Mouse (Mus musculus): ENCODE data around the gene Fbxl20. TPM values are rescaled to one million over a fixed set of nuclear protein-coding genes. Genes with fewer than 3 reads are reported as not detected.

Fbxl20 gene
- polyA plus RNA-seq, 1 experiment from 2014 or later, result 23.9 TPM

DNA sequence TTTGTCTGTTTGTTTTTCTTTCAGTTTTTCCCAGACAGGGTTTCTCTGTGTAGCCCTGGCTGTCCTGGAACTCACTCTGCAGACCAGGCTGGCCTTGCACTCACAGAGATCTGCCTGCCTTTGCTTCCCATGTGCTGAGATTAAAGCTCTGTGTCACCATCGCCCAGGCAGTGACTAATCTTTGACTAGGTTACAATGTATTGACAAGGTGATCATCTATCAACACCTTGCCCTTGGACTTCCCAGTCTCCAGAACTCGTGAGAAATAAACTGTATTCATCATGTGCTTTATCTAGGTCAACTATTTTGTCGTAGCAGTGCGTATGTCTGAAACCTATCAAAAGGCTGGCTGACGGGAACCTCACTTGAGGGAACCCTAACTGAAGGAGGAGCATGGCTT is 26.8 kb downstream of the Fbxl20 start:
- Histone ChIP-seq H3K4me1 (ENCODE audit: control insufficient read depth, insufficient read depth, low read length) (no peaks in the 10 kb centered on the region), H3K27ac (replicated peaks; ENCODE audit: low read depth, low read length) (no peak overlapping the region), H3K4me2 (ENCODE audit: low read depth, low read length) (no peak overlapping the region), H3K27me3 (ENCODE audit: control insufficient read depth, insufficient read depth, low read length) (no peaks in the 10 kb centered on the region), H3K36me3 (replicated peaks; ENCODE audit: control insufficient read depth, insufficient read depth, low read depth, low read length) (no peaks in the 10 kb centered on the region), H3K9ac (replicated peaks; ENCODE audit: low read length) (no peak overlapping the region), H3K9me3 (replicated peaks; ENCODE audit: control insufficient read depth, low read length) (no peaks in the 10 kb centered on the region), H3K4me3 (ENCODE audit: low read depth, low read length) (no peak overlapping the region)
- 97% methylated on average over 5 of the region's 5 CpGs for WGBS
- ATAC-seq (replicated peaks; ENCODE audit: insufficient number of reproducible peaks, low FRiP score, low TSS enrichment, low read depth) (no peak), DNase-seq (ENCODE audit: low spot score) (no peak)

DNA sequence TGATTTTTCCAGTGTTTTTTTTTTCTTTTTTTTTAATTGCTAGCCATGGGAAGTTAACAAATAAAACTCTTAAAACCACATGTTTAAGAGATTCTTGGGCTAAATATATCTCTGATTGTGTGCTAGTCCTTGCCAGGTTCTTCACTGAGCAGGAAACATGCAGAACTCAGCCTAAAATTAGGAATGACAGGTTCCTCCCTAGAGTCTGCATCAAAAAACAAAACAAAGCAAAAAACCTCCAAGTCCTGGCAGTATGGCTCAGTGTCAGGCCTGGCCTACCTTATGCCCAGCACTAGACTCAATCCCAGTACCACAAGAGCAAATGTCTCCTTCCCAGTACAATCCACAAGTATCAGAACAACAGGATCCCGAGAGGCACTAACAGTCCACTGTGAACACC is 35.8 kb downstream of the Fbxl20 start:
- Histone ChIP-seq H3K4me1 (ENCODE audit: control insufficient read depth, insufficient read depth, low read length) (no peaks in the 10 kb centered on the region), H3K9ac (replicated peaks; ENCODE audit: low read length) (no peak overlapping the region), H3K27me3 (ENCODE audit: control insufficient read depth, insufficient read depth, low read length) (no peaks in the 10 kb centered on the region), H3K36me3 (replicated peaks; ENCODE audit: control insufficient read depth, insufficient read depth, low read depth, low read length) (no peaks in the 10 kb centered on the region; the same call in 1 of the 2 replicates), H3K4me2 (ENCODE audit: low read depth, low read length) (no peak overlapping the region), H3K9me3 (replicated peaks; ENCODE audit: control insufficient read depth, low read length) (no peaks in the 10 kb centered on the region), H3K27ac (replicated peaks; ENCODE audit: low read depth, low read length) (no peak overlapping the region), H3K4me3 (ENCODE audit: low read depth, low read length) (no peak overlapping the region)
- WGBS, result 92% methylated on average over 1 of the region's 1 CpGs
- ATAC-seq (replicated peaks; ENCODE audit: insufficient number of reproducible peaks, low FRiP score, low TSS enrichment, low read depth), result no peak
- DNase-seq (ENCODE audit: low spot score), result no peak

DNA sequence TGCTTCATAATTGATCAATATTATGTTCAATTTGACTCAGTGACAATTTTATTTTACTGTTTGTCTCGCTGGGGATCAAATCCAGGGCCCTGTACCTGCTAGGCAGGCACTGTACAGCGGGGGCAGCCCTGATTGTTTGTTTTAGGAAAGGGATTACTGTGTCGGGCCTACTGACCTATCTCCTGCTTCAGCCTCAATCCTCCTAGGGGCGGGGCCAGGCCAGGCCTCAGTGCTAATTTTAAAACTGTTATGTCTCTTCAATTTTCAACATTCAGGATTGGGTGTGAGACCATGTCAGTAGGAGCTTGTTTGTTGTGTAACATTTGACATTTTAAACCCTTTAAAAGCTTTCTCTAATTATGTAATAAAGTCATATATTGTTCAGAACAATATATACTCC is 36.7 kb downstream of the Fbxl20 start:
- H3K36me3 ChIP-seq (replicated peaks; ENCODE audit: control insufficient read depth, insufficient read depth, low read depth, low read length), result no peaks in the 10 kb centered on the region; the same call in 1 of the 2 replicates
- no peak overlapping the region for H3K4me2 ChIP-seq (ENCODE audit: low read depth, low read length)
- H3K4me3 ChIP-seq (ENCODE audit: low read depth, low read length), result no peak overlapping the region
- WGBS, result 73% methylated on average over 4 of the region's 4 CpGs
- no peak overlapping the region for H3K9ac ChIP-seq (replicated peaks; ENCODE audit: low read length)
- no peak overlapping the region for H3K27ac ChIP-seq (replicated peaks; ENCODE audit: low read depth, low read length)
- no peaks in the 10 kb centered on the region for H3K4me1 ChIP-seq (ENCODE audit: control insufficient read depth, insufficient read depth, low read length)
- no peak for DNase-seq (ENCODE audit: low spot score)
- H3K9me3 ChIP-seq (replicated peaks; ENCODE audit: control insufficient read depth, low read length), result no peaks in the 10 kb centered on the region
- ATAC-seq (replicated peaks; ENCODE audit: insufficient number of reproducible peaks, low FRiP score, low TSS enrichment, low read depth), result no peak
- H3K27me3 ChIP-seq (ENCODE audit: control insufficient read depth, insufficient read depth, low read length), result no peaks in the 10 kb centered on the region

GRCm38 (mm10) chr11:98109706-98110105 is 40.5 kb downstream of the Fbxl20 start:
- H3K36me3 ChIP-seq (replicated peaks; ENCODE audit: control insufficient read depth, insufficient read depth, low read depth, low read length), result no peaks in the 10 kb centered on the region; the same call in 1 of the 2 replicates
- no peak for DNase-seq (ENCODE audit: low spot score)
- WGBS, result 88% methylated on average over 5 of the region's 5 CpGs

DNA sequence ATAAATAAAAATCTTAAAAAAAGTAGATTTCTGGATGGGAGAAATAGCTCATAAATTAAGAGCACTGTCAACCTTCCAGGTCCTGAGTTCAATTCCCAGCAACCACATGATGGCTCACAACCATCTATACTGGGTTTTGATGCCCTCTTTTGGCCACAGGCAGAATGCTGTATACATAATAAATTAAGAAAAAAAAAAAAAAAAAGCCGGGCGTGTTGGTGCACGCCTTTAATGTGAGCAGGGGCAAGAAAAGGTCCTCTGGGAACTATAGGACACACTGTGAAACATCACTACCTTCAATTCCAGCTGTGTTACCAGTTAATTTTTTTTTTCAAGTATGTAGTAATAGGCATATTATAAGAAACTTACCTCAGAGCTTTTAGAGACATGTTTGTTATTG is 48.9 kb downstream of the Fbxl20 start:
- no peak overlapping the region for H3K4me3 ChIP-seq (ENCODE audit: low read depth, low read length)
- H3K4me2 ChIP-seq (ENCODE audit: low read depth, low read length), result no peak overlapping the region
- ATAC-seq (replicated peaks; ENCODE audit: insufficient number of reproducible peaks, low FRiP score, low TSS enrichment, low read depth), result no peak
- H3K27me3 ChIP-seq (ENCODE audit: control insufficient read depth, insufficient read depth, low read length), result no peaks in the 10 kb centered on the region
- DNase-seq (ENCODE audit: low spot score), result no peak
- no peak overlapping the region for H3K9ac ChIP-seq (replicated peaks; ENCODE audit: low read length)
- H3K4me1 ChIP-seq (ENCODE audit: control insufficient read depth, insufficient read depth, low read length), result no peaks in the 10 kb centered on the region
- no peaks in the 10 kb centered on the region; the same call in 1 of the 2 replicates for H3K36me3 ChIP-seq (replicated peaks; ENCODE audit: control insufficient read depth, insufficient read depth, low read depth, low read length)
- H3K9me3 ChIP-seq (replicated peaks; ENCODE audit: control insufficient read depth, low read length), result no peaks in the 10 kb centered on the region
- WGBS, result 88% methylated on average over 3 of the region's 3 CpGs
- no peak overlapping the region for H3K27ac ChIP-seq (replicated peaks; ENCODE audit: low read depth, low read length)

More at GRCm38 (mm10) chr11:98109706-98110105, 40.5 kb downstream of the Fbxl20 start:
- H3K4me3 ChIP-seq (ENCODE audit: low read depth, low read length), result no peak overlapping the region
- no peak overlapping the region for H3K4me2 ChIP-seq (ENCODE audit: low read depth, low read length)
- H3K9ac ChIP-seq (replicated peaks; ENCODE audit: low read length), result no peak overlapping the region
- H3K4me1 ChIP-seq (ENCODE audit: control insufficient read depth, insufficient read depth, low read length), result no peaks in the 10 kb centered on the region
- H3K9me3 ChIP-seq (replicated peaks; ENCODE audit: control insufficient read depth, low read length), result no peaks in the 10 kb centered on the region
- no peak overlapping the region for H3K27ac ChIP-seq (replicated peaks; ENCODE audit: low read depth, low read length)
- ATAC-seq (replicated peaks; ENCODE audit: insufficient number of reproducible peaks, low FRiP score, low TSS enrichment, low read depth), result no peak
- no peaks in the 10 kb centered on the region for H3K27me3 ChIP-seq (ENCODE audit: control insufficient read depth, insufficient read depth, low read length)

DNA sequence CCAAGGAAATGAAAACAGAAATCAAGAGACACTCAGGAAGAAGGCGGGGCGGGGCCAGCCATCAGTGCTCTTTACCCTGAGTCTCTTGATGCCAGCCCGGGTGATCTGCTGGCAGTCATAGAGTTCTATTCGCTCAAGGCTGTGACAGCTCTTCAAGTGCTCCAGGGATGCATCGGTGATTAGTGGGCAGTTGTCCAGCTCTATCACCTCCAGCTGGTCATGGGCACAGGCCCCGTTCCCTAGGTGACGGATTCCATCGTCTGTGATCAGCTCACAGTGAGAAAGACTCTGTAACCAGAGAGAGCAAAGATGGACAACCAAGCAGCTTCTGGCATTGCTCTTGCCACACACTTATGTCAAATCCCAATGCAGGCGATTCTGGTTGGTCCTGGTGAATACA is 59.6 kb downstream of the Fbxl20 start:
- 89% methylated on average over 9 of the region's 9 CpGs for WGBS
- ATAC-seq (replicated peaks; ENCODE audit: insufficient number of reproducible peaks, low FRiP score, low TSS enrichment, low read depth), result no peak

DNA sequence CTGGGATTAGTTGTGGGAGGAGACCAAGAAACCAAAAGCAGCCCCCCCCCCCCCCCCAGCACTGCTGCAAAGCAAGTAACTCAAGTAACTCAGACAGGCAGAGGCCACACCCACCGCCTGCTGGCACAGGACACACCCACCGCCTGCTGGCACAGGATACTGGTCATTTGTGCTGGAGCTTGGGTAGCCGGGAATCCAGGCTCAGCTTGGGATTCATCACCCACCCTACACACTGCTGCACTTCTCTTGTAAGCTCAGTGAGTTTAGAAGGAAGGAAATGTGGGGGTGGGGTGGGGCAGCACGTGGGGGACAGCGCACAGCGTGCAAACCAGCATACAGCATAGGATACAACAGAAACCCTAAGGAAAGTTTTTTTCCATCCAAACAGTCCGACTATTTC is 62.0 kb downstream of the Fbxl20 start:
- DNase-seq (ENCODE audit: low spot score) (no peak), ATAC-seq (replicated peaks; ENCODE audit: insufficient number of reproducible peaks, low FRiP score, low TSS enrichment, low read depth) (no peak)
- no peak overlapping the region for H3K4me2 ChIP-seq (ENCODE audit: low read depth, low read length)
- H3K27me3 ChIP-seq (ENCODE audit: control insufficient read depth, insufficient read depth, low read length), result no peaks in the 10 kb centered on the region
- WGBS, result 43% methylated on average over 7 of the region's 7 CpGs
- H3K9me3 ChIP-seq (replicated peaks; ENCODE audit: control insufficient read depth, low read length), result no peaks in the 10 kb centered on the region
- no peak overlapping the region for H3K9ac ChIP-seq (replicated peaks; ENCODE audit: low read length)
- H3K4me1 ChIP-seq (ENCODE audit: control insufficient read depth, insufficient read depth, low read length), result no peaks in the 10 kb centered on the region
- peaks cover 8% of the 10 kb centered on the region for H3K36me3 ChIP-seq (replicated peaks; ENCODE audit: control insufficient read depth, insufficient read depth, low read depth, low read length)
- H3K27ac ChIP-seq (replicated peaks; ENCODE audit: low read depth, low read length), result no peak overlapping the region
- H3K4me3 ChIP-seq (ENCODE audit: low read depth, low read length), result no peak overlapping the region

More for the DNA sequence above, 59.6 kb downstream of the Fbxl20 start:
- H3K4me3 ChIP-seq (ENCODE audit: low read depth, low read length), result no peak overlapping the region
- no peak for DNase-seq (ENCODE audit: low spot score)
- H3K27ac ChIP-seq (replicated peaks; ENCODE audit: low read depth, low read length), result no peak overlapping the region
- H3K27me3 ChIP-seq (ENCODE audit: control insufficient read depth, insufficient read depth, low read length), result no peaks in the 10 kb centered on the region
- no peak overlapping the region for H3K4me2 ChIP-seq (ENCODE audit: low read depth, low read length)
- peaks cover 8% of the 10 kb centered on the region for H3K36me3 ChIP-seq (replicated peaks; ENCODE audit: control insufficient read depth, insufficient read depth, low read depth, low read length)
- H3K4me1 ChIP-seq (ENCODE audit: control insufficient read depth, insufficient read depth, low read length), result no peaks in the 10 kb centered on the region
- H3K9me3 ChIP-seq (replicated peaks; ENCODE audit: control insufficient read depth, low read length), result no peaks in the 10 kb centered on the region
- H3K9ac ChIP-seq (replicated peaks; ENCODE audit: low read length), result no peak overlapping the region

DNA sequence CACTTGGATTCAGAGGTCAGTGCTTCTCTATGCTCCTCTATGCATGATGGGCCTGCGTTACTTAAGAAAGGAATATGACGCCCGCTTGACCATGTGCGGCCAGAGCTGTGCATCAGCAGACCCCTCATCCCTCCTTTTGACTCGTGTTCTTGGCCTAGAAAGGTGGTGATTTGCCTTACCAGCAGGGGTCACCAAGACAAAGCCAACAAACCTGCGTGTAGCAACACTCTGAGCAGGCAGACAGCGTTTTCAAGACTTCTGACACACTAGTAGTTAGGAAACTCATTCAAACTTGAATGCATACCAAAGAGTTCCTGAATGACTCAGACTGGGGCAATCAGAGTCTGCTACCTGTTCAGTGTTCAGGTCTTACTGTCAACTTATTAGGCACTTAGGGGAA is 63.6 kb downstream of the Fbxl20 start:
- Histone ChIP-seq H3K4me3 (ENCODE audit: low read depth, low read length) (no peak overlapping the region), H3K9ac (replicated peaks; ENCODE audit: low read length) (no peak overlapping the region), H3K9me3 (replicated peaks; ENCODE audit: control insufficient read depth, low read length) (no peaks in the 10 kb centered on the region), H3K27ac (replicated peaks; ENCODE audit: low read depth, low read length) (no peak overlapping the region), H3K36me3 (replicated peaks; ENCODE audit: control insufficient read depth, insufficient read depth, low read depth, low read length) (peaks cover 3% of the 10 kb centered on the region), H3K4me1 (ENCODE audit: control insufficient read depth, insufficient read depth, low read length) (no peaks in the 10 kb centered on the region), H3K27me3 (ENCODE audit: control insufficient read depth, insufficient read depth, low read length) (no peaks in the 10 kb centered on the region), H3K4me2 (ENCODE audit: low read depth, low read length) (no peak overlapping the region)
- DNase-seq (ENCODE audit: low spot score), result no peak
- whole genome bisulfite sequencing, result 74% methylated on average over 7 of the region's 7 CpGs
- no peak for ATAC-seq (replicated peaks; ENCODE audit: insufficient number of reproducible peaks, low FRiP score, low TSS enrichment, low read depth)
